11 mouse cellular contexts compared by ENCODE assay signal in genomic region chr9:111213501-111213900, GRCm38 (mm10). TPM values are rescaled to one million over a fixed set of nuclear protein-coding genes. Genes with fewer than 3 reads are reported as not detected.
DNase-seq lines count a peak whose midpoint lies in the region; ATAC-seq lines count a peak whose summit lies in the region.
"Had no signal": no experiment of that assay in that cellular context is flagged by ENCODE, and none has a peak within 500 bp of the region (broad histone marks: within the 10 kb centered on the region; RNA-seq: fewer than 3 reads in every experiment).

No protein-coding gene starts in this region.

- no peak overlapping the region for H3K4me3 ChIP-seq in heart, embryonic 12.5 days
- H3K4me3 ChIP-seq in liver, embryonic 15.5 days (replicated peaks), result no peak overlapping the region
- H3K4me3 ChIP-seq in forebrain, embryonic 10.5 days, result no peak overlapping the region
- H3K4me3 ChIP-seq: limb, embryonic 13.5 days; neural tube, embryonic 13.5 days had no signal

- no peak overlapping the region for H3K9ac ChIP-seq in heart, embryonic 12.5 days
- no peak overlapping the region for H3K9ac ChIP-seq in liver, embryonic 15.5 days
- H3K9ac ChIP-seq: hindbrain, embryonic 14.5 days; limb, embryonic 13.5 days; neural tube, embryonic 13.5 days had no signal

- no peak overlapping the region for H3K4me2 ChIP-seq in heart, embryonic 12.5 days
- H3K4me2 ChIP-seq in liver, embryonic 15.5 days, result no peak overlapping the region
- H3K4me2 ChIP-seq: hindbrain, embryonic 14.5 days; limb, embryonic 13.5 days; neural tube, embryonic 13.5 days had no signal

- 0 out of 2 replicates have a peak, but pooled peaks have one; percentile 58 for ATAC-seq in heart, embryonic 12.5 days (ENCODE audit: insufficient number of reproducible peaks, low FRiP score)
- ATAC-seq in liver, embryonic 15.5 days (ENCODE audit: insufficient read depth), result peak; percentile 40; the same call in 1 of the 2 replicates

- no peaks in the 10 kb centered on the region for H3K9me3 ChIP-seq in heart, embryonic 12.5 days (replicated peaks)
- no peaks in the 10 kb centered on the region for H3K9me3 ChIP-seq in liver, embryonic 15.5 days (replicated peaks)
- no peaks in the 10 kb centered on the region for H3K9me3 ChIP-seq in forebrain, embryonic 10.5 days
- H3K9me3 ChIP-seq: limb, embryonic 13.5 days; neural tube, embryonic 13.5 days had no signal

- DNase-seq in adrenal gland, postnatal 10 days, result peak; percentile 19
- DNase-seq in adrenal gland, adult 18-20 months (ENCODE audit: low spot score in 2 of 2), result no peak
- DNase-seq in 3T3-L1 (ENCODE audit: low read depth, low spot score), result peak; percentile 20
- DNase-seq in embryo, embryonic 10 days (ENCODE audit: low spot score), result no peak
- no peak for DNase-seq in cerebellum, postnatal 4 days (ENCODE audit: low spot score in 2 of 2)
- DNase-seq in forebrain, embryonic 10.5 days (ENCODE audit: extremely low spot score, low spot score), result no peak

- H3K27me3 ChIP-seq in heart, embryonic 12.5 days (replicated peaks), result no peaks in the 10 kb centered on the region
- H3K27me3 ChIP-seq in liver, embryonic 15.5 days, result no peaks in the 10 kb centered on the region
- H3K27me3 ChIP-seq in forebrain, embryonic 10.5 days (ENCODE audit: poor library complexity, severe bottlenecking), result no peaks in the 10 kb centered on the region
- H3K27me3 ChIP-seq: limb, embryonic 13.5 days; neural tube, embryonic 13.5 days had no signal

- WGBS in heart, embryonic 12.5 days, result 35% methylated on average over 6 of the region's 6 CpGs
- WGBS in liver, embryonic 15.5 days (ENCODE audit: insufficient replicate concordance), result 34% methylated on average over 6 of the region's 6 CpGs
- 74% methylated on average over 6 of the region's 6 CpGs for WGBS in forebrain, embryonic 10.5 days

- H3K4me1 ChIP-seq in heart, embryonic 12.5 days (replicated peaks), result peaks cover 30% of the 10 kb centered on the region
- peaks cover 4% of the 10 kb centered on the region; the same call in 1 of the 2 replicates for H3K4me1 ChIP-seq in liver, embryonic 15.5 days (replicated peaks)
- H3K4me1 ChIP-seq in forebrain, embryonic 10.5 days, result no peaks in the 10 kb centered on the region
- H3K4me1 ChIP-seq: neural tube, embryonic 13.5 days had no signal

- peak overlapping the region; percentile 24; the same call in 1 of the 2 replicates for H3K27ac ChIP-seq in heart, embryonic 12.5 days (ENCODE audit: poor library complexity, severe bottlenecking)
- H3K27ac ChIP-seq in liver, embryonic 15.5 days (replicated peaks), result no peak overlapping the region; the same call in 1 of the 2 replicates
- H3K27ac ChIP-seq in forebrain, embryonic 10.5 days, result no peak overlapping the region
- H3K27ac ChIP-seq: hindbrain, embryonic 14.5 days; limb, embryonic 13.5 days; neural tube, embryonic 13.5 days had no signal

- H3K36me3 ChIP-seq in heart, embryonic 12.5 days, result peaks cover 43% of the 10 kb centered on the region
- H3K36me3 ChIP-seq in liver, embryonic 15.5 days (replicated peaks), result peaks cover 21% of the 10 kb centered on the region
- peaks cover 34% of the 10 kb centered on the region for H3K36me3 ChIP-seq in forebrain, embryonic 10.5 days (replicated peaks)

RNA-seq across cellular contexts. Expression of gene Mlh1, which starts 58.1 kb away (rescaled TPM):
- 10 to 100 TPM; 16.3 to 29.2 TPM for total RNA-seq in adrenal gland, postnatal 10 days (2021)
- 10 to 100 TPM; 11.0 to 11.1 TPM for total RNA-seq in adrenal gland, adult 18-20 months (2021)
- 39.3 and 44.0 TPM in 2 replicates for polyA plus RNA-seq in heart, embryonic 12.5 days (2016; fragmentation: Nextera tagmentation; extraction: Ambion mirVana)
- polyA plus RNA-seq in liver, embryonic 15.5 days (2015; fragmentation: Nextera tagmentation; extraction: Ambion mirVana), result 21.4 and 23.6 TPM in 2 replicates
- 57.8 and 58.3 TPM in 2 replicates for polyA plus RNA-seq in forebrain, embryonic 10.5 days (2016; fragmentation: Nextera tagmentation; extraction: Ambion mirVana)

RNA-seq across cellular contexts. Expression of gene Epm2aip1, which starts 58.2 kb away (rescaled TPM):
- total RNA-seq in adrenal gland, postnatal 10 days (2021), result 10 to 100 TPM; 32.8 to 40.6 TPM
- 10 to 100 TPM; 31.2 to 37.8 TPM for total RNA-seq in adrenal gland, adult 18-20 months (2021)
- 32.8 and 34.3 TPM in 2 replicates for polyA plus RNA-seq in heart, embryonic 12.5 days (2016; fragmentation: Nextera tagmentation; extraction: Ambion mirVana)
- 6.6 and 7.2 TPM in 2 replicates for polyA plus RNA-seq in liver, embryonic 15.5 days (2015; fragmentation: Nextera tagmentation; extraction: Ambion mirVana)
- 28.0 and 29.7 TPM in 2 replicates for polyA plus RNA-seq in forebrain, embryonic 10.5 days (2016; fragmentation: Nextera tagmentation; extraction: Ambion mirVana)

Comparison
In these comparisons a context has a peak if more than half of its experiments do, and no peak if none do; other contexts are left out.
1. DNase-seq: peak in adrenal gland, postnatal 10 days (single experiment) and 3T3-L1 (single experiment); none in adrenal gland, adult 18-20 months (0 of 2), embryo, embryonic 10 days (single experiment), cerebellum, postnatal 4 days (0 of 2) and forebrain, embryonic 10.5 days (single experiment).